Mouse (Mus musculus) c-Kit-positive CD71-positive TER-119-positive erythroid progenitor cells, embryonic 14.5 days (primary cell): ENCODE results near the gene Atp11a.

ENCODE experiments used
- DNase-seq: peaks from one replicate; pipeline ENCODE4 v3.0.0-alpha.2; 2013; ENCODE audit warnings: low spot score

The Atp11a gene

DNA sequence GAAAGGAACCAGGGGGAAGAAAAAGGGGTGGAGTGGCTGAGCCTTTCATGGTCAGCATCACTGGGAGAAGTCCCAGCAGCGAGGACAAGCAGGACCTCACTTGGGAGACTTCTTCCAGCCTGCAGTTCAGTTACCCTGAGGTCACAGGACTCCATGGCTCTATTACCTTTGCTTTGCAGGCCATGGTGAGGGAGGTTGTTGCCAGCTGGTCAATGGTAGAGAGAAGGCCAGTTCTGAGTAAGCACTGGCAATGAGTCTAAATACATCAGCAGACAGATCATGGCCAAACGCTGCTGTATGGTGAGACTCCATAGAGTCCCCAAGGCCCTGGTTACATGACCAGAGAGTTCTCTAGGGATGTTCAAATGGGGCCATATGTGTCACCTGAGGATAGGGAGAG lies 15.5 kb downstream of the Atp11a start:
- no peak for DNase-seq

DNA sequence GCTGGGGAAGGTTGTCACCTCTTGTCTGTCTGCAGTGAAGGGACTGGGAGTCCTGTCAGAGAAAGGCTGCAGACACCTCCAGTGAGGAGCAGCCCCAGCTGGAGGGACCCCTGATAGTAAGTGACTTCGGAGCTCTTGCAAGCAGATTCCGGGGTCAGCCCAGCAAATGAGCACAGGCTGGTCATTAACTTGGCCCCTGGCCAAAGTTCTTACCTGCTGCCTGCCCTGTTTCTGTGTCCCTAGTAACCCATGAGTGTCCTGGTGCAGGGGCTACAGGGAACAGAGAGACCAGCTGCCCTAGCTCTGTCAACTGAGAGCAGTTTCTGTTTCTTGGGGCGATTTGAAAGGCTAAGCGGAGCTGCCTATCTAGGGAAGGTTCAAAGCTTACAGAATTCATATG lies 17.1 kb downstream of the Atp11a start:
- no peak for DNase-seq

DNA sequence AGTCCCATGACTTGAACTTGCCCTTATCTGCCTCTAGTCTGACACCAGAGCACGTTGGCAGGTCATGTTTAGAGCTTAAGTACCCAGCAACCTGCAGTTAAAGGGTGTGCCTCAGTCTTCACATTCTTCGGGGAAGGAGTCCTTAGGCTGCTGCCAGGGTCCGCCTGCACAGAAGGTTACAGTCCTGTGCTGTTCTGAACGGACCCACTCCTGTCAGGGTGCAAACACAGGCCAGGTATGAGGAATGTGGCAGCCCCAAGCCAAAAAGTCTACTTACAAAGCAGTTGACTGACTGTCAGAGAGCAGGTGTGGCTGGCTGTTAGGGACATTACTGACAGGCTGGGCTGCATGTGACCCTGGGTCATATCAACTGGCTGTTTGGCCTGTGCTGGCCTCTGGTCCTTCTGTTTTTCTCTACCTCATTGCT lies 18.1 kb downstream of the Atp11a start:
- no peak for DNase-seq

DNA sequence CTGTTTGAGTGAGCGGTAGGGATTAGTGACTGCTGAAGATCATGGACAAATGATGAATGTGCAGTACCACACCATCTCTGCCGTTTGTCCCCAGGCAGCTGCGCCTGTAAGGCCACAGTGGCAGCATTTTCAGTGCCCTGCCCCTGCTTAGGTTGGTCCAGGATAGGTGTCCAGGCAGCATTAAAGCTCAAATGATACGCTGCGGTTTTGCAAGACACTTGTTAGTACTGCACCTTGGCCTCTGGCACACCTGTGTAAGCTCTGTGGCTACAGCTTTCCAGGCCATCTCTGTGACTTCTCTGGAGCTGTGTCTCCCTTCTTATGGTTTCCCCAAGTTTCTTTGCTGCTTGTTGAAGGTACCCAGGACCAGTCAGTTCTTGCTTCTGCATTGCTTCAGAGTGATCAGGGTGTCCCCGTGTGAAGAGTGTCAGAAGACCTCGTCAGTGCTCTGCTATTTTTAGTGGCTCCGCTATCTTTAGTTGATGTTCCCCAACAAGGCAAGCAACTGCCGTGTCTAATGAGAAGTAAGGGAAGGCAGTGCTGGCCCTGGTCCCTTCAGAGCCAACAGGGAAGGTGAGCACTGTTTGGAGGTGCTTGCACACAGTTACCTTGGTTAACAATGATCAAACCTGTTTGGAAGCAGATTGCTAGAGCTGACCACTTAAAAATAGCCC lies 18.6 kb downstream of the Atp11a start:
- no peak for DNase-seq

DNA sequence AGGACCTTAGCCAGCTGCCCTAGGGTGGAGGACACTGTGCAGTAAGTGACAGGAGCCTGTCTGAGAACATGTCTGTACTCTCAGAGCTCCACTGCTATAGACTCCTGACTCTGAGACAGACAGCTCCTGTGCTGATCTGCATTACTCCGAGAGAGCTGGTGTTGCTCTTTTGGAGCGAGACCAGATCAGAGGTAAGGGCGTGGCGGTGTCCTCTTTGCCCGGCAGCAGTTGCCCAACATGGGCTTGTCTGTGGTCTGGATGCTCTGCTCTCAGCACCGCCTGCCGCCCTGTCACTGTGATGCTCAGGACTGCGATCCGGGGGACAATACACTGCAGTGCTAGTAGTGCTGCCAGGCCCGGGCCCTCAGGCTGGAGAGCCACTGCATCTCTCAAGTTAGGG lies 19.4 kb downstream of the Atp11a start:
- DNase-seq = no peak

DNA sequence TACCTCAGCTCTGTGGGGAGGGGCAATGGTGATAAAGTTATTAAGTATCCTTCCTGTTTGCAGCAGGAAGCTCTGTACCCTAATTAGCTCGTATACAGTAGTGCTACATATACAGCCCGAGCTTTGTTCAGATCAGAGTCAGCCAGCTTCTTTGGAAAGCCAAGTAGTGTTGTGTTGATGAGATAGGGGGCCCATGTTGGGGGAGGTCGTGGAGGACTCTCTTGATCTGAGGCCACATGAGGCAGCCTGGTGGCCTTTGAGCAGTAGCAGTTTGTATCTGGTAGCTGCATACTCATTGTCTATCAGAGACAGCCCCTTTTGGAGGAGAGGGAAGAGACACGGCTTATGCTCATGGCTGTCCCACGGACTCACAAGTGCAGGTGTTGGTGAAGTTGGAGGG lies 20.4 kb downstream of the Atp11a start:
- no peak for DNase-seq

DNA sequence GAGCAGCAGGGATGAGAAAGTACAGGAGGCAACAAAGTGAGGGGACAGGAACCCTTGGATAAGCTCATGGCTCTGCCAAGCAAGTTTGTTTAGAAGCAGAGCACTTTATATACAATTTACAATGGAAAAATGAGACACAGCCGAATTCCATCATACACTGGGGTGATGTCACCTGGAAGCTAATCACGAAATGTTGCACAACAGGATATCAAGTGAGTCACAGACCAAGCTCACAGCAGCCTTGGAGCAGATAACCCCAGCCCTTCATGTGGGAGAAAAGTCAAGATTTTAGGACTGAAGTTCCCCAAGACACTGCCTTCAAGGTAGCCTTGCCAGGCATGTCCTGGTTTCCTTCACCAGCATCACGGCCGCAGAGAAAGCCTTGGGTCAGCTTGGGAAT lies 22.7 kb downstream of the Atp11a start:
- DNase-seq = no peak

DNA sequence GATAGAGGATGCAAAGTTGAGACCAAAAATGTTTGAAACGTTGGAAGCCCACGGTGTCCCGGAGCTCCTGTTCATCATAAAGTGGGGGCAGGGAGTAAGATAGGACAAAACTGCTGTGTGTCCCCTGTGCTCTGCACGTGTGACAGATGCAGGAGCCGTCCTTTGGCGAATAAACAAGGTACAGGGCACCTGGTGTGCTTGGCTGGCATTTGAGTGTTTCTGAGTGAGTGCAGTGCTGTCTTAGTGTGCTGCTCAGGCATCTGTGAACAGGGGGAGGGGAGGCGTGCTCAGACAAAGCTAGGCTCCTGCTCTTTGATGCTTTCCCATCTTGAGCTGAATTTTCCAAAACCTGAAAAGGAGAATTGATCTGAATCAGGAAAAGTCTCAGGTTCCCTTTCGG lies 28.7 kb downstream of the Atp11a start:
- DNase-seq = no peak

DNA sequence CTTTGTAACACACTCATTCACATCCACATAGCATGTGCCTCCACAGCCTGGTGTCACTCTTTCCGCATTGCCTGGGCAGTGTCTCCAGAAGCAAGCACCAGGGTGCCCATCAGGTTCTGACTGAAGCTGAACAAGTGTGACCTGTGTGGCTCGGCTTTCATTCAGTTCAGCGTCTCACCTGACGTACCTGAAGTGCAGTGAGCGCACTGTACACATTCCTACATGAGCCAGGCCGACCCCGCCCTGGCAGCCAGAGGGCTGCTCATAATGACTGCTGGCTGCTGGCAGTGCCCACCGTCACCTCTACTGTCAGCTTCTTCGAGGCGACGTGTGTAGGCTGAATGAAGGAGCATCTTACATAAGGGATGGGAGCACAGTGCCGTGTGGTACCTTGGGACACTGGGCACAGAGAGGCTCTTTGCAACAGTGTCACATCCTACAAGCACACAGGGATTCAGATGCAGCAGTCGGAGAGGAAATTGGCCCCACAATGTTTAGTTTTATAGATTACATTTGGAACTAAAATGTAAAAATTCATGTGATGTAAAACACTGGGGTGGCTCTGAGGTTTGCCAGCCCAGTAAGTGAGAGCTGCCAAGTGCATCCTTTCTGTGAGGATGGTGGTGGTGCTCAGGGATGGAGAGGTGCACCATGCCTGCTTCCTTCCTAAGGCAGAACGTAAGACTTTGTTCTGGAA lies 29.6 kb downstream of the Atp11a start:
- DNase-seq = no peak

DNA sequence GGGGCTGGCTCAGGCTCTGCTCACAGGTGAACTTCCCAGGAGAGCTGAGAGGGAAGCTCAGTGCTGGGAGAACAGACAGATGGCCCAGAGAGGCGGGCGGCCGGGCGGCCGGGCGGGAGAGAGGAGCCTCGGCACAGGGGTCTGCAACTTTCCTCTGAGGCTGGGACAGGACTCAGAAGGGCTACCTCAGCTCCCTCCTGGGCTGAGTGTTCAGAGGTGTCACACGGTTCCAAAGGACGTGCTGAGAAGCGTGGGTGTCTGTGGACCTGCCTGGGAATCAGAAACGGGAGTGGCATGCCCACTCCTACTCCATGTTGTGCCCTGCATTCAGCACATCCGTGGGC lies 30.1 kb downstream of the Atp11a start:
- no peak for DNase-seq

DNA sequence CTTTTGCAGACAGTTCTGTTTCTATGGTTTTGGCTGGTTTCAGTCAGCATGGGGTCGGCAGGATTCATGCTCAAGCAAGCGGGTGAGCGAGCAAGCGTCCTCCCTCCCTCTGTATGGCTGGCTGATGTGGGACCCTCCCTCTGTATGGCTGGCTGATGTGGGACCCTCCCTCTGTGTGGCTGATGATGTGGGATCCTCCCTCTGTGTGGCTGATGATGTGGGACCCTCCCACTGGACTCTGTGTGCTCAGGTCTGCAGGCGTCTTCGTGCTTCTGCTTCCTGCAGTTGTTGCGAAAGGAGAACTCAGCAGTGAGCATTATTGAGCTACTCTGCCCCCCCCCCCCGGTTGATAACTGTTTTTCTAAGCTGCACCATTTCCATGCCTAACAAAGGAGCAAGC lies 30.6 kb downstream of the Atp11a start:
- no peak for DNase-seq

DNA sequence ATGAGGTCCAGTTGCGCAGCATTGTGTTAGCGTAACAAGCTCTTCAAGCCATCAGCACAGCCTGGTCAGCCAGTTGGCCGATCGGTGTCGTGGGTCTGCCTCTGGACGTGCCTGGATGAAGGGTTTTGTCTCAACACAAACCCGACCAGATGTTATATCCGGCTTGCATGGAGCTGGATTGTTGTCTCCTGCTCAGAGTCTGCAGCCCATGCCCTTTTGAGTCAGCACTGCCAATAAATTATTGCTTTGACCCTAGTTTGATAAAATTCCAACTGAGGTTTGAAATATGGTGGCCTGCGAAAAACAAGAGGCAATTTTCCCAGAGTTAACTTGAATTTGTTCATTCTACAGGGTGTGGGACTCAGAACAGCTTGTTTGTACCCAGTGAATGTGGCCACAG lies 31.9 kb downstream of the Atp11a start:
- no peak for DNase-seq

DNA sequence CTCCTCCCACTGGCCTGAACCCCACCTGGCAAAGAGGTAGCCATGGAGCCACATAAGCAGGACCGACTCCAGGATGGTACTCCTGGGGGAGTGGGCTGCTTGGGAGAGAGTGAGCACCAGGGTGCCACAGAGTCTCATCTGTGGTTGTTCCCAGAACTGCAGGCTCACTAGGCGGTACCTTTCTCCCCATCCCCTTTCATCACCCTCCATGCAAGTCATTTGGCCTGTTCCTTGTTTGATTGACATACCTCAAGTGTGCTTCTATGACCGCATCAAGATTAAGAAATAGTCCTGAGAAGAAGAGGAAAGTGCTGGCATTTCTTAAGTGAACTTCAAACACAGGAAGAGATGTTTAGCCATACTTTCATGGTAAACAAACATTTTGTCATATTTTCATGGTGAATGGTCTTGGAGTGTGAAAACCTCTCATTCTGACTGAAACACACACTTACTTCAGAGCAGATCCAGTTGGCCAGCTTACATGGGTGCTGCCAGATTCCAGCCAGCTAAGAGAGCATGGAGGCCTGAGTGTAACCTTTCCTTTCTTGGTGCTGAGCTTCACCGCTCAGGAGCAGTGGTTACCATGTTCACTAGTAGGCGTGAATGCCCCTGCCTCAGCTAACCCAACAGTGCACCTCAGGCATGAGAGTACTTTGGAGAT lies 38.3 kb downstream of the Atp11a start:
- no peak for DNase-seq

DNA sequence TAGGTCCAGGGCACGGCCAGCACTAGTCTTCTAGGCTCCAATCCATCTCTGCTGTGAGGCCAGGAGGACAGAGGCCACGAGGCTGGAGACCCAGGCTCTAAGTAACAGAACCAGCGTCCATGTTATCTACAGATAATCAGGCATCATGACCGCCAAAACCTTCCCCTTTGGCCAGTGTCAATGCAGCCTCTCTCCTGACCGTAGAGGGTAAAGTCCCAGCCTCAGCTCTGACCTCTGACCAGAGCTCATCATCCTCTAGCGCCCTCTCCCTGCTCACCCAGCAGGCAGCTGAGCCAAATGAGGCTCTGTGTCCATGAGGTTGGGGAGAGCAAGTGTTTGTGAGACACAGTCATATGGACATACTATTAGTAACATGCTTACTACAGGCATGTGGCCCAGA lies 42.3 kb downstream of the Atp11a start:
- no peak for DNase-seq

DNA sequence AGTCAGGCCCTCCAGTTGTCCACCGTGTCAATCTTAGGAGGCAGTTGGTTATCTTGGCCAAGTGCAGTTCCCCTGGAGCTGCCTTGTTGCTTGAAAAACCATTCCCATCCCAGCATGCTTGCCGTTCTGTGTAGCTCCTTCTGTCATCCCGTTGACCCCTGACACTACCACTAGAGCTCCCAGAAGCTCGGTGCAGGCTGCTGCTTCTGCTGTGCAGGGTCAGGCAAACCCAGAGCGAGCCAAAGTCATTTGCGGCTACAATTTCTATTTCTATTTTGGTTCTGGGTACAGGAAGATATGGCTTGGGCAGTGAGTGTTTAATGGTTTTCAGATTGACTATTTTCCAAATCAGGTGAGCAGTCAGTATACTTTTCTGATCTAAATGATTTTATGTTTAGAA lies 43.0 kb downstream of the Atp11a start:
- DNase-seq = no peak

DNA sequence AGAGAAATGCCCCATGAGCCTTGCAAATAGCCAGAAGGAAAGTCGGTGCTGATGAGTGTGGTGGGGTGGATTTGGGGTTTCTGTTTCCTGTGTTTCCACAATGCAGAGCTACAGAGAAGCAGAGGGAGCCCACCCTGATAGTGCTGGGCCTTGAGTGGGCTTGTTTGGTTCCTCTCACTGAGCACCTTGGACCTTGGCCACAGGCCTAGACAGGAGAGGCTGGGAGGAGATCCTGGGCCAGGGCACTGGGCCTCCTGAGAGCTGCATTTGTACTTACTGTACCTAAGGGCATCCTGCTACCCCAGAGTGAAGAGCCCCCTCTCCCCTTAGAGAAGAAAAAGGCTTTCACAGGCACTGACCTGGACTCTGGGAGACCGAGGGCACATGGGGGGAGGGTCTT lies 43.4 kb downstream of the Atp11a start:
- DNase-seq = no peak

DNA sequence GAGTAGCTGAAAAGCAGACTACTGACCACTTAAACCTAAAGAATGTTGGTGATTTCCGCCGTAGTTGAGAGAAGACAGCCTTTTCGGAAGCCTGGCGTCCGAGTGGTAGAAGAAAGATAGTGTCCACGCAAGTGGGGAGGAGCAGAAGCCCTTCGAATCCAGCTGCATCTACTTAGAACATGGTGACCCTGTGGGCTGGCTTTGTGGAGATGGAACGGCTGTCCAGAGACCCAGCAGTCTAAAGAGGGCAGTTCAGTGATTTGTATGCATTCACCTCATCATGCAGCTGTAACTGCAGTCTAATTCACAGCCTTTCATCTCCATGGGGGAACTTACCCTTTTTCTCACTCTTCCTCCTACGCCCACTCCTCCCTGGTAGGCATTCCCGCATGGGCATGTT lies 44.8 kb downstream of the Atp11a start:
- DNase-seq = no peak

DNA sequence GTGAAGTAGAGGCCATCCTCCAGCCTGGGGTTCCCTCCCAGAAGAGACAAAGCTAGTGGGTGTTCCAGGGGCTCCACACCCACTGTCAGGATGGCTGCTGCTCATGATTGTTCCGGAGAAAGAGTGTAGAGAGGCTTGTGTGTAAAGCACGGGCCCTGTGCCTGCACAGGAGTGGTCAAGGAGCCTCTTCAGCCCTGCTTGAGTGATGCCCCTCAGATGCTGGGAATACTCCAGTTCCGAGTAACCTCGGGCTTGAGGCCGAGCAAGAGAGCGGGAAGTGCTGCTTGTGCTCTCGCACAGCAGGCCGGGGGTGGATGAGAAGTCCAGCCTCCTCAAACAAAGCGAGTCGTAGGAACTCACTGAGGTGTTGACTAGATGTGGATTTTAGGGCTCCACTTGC lies 46.3 kb downstream of the Atp11a start:
- DNase-seq = no peak

DNA sequence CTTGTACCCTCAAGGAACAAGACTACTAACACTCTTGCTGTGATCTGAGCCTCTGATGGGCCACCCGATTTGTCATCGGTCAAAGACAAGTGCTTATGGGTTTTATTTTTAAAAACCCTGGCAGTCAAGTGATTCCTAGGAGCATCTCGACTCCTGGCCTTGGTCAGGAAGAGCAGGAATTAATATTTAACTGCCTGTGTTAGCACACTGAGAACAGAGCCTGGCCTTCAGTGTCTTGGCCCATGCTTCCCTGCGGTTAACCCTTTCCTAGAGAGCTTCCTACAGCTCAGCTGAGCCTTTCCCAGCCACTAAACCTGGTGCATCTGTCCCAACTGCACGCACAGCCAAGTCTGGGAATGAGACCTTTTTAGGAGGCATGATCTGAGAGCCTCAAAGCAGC lies 48.1 kb downstream of the Atp11a start:
- DNase-seq = no peak

DNA sequence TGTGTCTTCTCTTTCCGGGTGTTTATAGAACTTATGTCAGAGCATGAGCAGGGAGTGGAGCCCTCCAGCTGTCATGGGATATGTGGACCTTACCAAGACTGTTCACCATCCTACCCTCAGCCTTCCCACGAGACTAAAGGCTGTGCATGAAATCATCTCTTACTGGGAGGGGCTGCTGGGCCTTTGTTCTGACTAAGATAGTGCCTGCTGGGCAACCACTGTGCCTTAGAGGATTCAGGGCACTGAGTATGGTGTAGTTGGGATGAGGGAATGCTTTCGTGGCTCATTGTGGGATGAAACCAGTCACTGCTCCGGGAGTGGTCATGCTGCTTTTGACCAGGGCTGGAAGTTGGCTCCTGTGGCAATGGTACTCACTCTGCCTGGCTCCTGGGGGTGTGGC lies 48.8 kb downstream of the Atp11a start:
- DNase-seq = no peak

DNA sequence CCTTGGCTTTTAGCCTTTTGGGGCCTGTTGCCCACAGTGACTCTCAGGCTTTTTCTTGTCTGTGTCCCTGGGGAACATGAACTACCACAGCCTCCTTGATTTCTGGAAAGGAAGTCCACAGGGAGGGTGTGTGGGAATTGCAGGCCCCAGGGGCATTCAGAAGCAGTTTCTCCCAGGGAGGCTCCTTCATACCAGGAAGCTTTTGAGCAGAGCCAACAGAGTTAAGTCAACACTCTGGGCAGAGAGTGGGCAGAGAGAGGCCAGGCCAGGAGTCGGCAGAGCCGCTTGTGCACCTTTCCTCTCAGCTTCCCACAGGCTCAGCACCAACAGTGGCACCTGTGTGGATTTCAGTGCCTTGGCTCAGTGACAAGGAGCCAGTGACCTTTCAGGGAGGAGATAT lies 51.2 kb downstream of the Atp11a start:
- no peak for DNase-seq

DNA sequence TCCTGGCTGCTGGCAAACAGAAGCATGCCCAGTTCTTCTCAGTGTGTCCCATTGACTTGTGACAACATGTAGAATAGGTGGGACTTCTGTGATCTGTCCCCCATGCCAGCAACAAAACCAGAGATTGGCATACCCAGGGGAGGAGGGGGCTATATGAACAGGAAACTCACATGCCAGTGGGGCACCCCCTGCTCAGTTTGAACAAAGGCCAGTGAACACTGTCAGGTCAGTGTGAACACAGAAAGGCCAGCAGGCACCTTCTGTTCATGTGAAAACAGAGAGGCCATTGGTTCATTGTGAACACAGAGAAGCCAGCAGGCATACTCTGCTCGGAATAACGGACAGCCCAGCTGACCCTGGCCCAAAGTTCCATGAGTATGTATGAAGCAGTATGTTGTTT lies 52.7 kb downstream of the Atp11a start:
- no peak for DNase-seq

DNA sequence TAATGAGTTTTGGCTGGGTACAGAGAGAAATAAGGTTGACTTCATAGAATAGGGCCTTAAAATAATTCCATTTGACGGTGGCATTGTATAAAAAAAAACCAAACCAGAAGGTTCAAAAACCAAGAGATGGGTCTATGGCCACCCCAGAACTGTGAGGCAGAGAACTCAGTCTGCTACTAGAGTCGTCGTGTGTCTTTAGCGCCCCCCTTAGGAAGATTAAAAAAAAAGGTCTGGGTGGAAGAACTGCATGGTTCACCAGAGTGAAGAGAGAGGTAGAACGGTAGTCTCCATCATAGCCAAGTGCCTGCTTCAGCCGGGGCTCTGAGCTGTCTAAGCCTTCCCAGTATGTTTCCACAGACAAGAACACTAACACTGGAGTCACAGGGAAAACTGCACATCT lies 54.4 kb downstream of the Atp11a start:
- DNase-seq = no peak

DNA sequence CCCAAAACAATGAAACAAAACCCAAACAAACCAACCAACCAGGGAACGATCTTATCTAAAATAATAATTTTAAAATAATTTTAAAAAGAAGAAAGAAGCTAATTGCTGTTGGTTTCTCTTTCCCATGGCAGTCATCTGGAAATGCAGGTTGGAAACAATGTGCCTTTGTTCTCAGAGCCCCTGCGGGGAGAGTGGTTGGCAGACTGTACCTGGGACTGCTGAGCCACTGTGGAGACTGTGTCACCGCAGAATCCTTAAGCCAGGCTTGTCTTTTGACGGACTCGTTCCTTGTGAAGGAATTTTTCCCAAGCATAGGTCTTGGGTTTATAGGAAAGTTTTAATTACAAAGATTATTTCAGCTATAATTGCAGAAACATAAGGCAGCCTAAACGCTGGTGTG lies 59.6 kb downstream of the Atp11a start:
- no peak for DNase-seq
